Mouse (Mus musculus) ES-Bruce4 (cell line): ENCODE results near the gene Gm28230.

Source experiments
- CTCF ChIP-seq: IDR thresholded peaks from one replicate; pipeline ENCODE4 v1.8.1; 2011; ENCODE audit warnings: low read depth, low read length
- EP300 ChIP-seq: IDR thresholded peaks from 2 replicates; pipeline ENCODE4 v1.6.1; 2011; ENCODE audit warnings: low read depth, low read length; ENCODE audit not compliant: insufficient read depth
- POLR2A ChIP-seq: IDR thresholded peaks from one replicate; pipeline ENCODE4 v1.8.1; 2011; ENCODE audit warnings: low read length; ENCODE audit not compliant: insufficient read depth

DNA sequence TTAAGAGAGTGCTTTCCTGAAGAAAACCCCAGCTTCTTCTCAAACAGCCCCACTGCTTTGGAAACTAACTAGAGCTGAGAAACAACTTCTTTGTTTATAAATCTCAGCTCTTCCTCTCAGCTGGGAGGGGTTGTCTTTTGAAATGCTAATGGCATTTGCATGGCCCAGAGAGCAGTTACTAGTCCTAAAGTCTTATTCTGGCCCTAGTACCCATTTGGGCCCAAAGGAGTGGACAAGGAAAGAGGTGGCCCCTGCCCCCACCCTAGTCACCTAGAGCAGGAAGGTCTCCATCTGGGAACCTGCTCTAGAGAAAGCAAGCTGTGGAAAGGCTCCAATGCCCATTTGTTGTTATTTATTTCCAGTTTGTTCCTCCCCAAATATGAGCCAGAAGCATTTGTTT, 4.5 kb downstream of the Gm28230 start:
- TF ChIP-seq POLR2A (no peak), CTCF (no peak), EP300 (no peak)
